Mouse (Mus musculus): ENCODE data around the gene Gpr61.

The Gpr61 gene

DNA sequence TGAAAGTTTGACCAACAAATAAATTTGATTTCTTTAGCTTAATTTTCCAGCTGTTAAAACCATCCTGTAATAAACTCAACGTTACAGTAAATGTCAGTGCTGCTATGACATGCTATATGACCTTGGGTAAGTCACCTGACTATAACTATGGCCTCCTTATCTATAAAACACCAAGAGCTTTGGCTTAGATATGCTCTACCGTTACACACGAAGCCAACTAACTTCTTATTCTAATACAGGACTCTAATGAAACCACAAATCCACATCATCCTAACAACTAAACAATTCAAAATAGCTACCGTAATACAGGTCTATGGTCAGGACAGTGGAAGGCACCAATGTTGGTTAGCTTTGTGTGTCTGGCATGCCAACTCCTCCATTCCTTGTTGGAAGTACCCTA lies 24.9 kb downstream of the Gpr61 start:
- no peak for DNase-seq (ENCODE audit: low spot score)

GRCm38 (mm10) chr3:108129367-108129766 lies 25.3 kb downstream of the Gpr61 start:
- DNase-seq (ENCODE audit: low spot score) = no peak

- DNase-seq (ENCODE audit: low spot score) = no peak
Measured at GRCm38 (mm10) chr3:108128520-108128919, 26.2 kb downstream of the Gpr61 start.

DNA sequence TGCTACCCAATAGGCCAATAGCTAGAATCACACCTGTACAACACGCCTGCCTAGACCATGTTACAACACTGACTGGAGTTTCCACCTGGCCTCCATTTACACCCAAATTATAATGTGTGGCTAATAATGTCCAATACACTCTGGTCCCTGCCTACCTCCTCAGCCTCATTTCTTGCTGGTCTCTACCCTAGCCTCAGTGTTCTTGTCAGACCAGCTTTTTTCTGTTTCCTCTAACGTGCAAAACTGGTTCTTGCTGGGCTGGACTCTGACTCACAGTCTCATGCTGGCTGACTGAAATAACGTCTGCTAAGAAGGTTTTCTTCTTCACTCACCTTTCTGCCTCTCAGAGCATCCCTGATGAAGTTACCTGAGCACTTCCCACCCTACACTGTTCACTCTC lies 28.4 kb downstream of the Gpr61 start:
- no peak for DNase-seq (ENCODE audit: low spot score)

DNA sequence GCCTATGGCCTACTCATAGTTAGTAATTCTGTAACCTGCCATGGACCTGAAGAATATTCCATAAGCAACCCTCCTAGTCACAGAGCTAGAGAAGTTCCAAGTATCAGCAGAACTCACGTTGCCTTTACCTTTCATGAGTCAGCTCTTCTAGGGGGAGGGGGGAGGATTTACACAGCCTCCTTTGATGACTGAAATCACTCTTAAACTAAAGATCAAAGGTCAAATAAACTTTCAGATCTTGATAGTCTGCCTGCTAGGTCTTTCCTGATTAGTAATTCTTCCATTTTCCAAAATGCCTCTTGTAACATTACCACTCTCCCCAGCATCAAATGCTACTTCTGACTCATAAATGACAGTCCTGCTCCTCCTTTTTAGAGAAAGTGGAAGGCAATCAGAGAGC lies 30.6 kb downstream of the Gpr61 start:
- DNase-seq (ENCODE audit: low spot score) = no peak

- DNase-seq (ENCODE audit: low spot score) = no peak
Measured at GRCm38 (mm10) chr3:108123242-108123641, 31.4 kb downstream of the Gpr61 start.

DNA sequence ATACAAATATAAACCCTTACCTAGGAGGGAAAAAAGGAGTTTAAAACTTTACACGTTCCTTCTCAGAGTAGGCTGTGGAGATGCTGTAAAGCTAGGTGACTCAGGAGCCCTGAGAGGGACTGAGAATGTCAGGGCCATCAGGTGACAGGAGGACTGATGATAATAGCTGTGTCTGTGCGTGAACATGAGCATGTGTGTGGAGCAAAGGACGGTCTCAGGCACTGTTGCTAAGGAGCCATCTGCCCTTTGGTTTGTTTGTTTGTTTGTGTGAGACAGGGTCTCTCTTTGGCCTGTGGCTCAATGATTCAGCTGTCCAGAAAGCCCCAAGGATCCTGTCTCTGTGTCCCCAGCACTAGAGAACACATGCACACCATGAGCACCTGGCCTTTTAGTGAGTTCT lies 33.6 kb downstream of the Gpr61 start:
- DNase-seq (ENCODE audit: low spot score) = no peak

DNA sequence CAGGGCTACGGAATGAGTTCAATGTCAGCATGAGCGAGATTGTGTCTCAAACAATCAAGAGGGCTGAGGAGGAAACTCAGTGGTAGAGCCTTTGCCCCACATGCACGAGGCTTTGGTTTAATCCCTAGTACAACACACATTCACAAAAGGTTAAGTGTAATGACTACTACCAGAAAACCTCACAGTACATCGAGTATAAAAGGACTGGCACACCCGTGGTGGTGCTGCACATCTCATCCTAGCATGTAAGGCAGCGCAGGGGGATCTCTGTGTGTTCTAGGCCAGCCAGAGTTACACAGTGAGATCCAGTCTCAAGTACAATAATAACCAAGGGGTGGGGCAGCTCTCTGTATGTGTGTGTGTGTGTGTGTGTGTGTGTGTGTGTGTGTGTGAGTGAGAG lies 37.2 kb downstream of the Gpr61 start:
- DNase-seq (ENCODE audit: low spot score) = no peak

DNA sequence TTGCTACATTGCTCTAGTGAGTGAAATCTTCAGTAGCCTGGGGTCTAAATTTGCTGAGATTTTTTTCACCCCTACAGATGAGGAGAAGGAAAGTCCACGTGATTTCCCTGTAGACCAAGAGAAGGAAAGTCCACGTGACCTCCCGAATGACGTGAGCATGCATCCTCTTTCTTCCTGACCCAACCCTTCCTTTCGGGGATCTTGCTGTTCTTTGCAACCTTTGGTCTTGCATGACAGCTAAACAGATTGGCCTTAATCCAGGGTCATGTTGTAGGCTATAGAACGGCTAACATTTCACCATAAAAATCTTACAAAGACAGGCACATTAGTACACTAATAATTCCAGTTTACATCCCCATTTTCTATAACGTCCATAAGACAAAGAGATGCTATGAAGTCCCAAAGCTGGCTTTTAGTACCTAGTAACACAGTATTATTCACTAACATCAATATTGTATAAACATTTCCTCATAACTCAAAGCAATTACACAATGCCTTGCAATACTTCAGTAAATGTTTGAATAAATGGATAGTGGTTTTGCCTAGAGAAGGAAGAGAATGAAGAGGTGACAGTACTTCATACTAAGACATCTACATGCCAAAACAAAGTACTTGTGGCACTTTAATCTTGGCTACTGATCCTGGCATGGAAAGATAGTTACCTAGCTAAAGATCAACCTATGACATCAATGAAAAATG lies 40.9 kb downstream of the Gpr61 start:
- no peak for DNase-seq (ENCODE audit: low spot score)

DNA sequence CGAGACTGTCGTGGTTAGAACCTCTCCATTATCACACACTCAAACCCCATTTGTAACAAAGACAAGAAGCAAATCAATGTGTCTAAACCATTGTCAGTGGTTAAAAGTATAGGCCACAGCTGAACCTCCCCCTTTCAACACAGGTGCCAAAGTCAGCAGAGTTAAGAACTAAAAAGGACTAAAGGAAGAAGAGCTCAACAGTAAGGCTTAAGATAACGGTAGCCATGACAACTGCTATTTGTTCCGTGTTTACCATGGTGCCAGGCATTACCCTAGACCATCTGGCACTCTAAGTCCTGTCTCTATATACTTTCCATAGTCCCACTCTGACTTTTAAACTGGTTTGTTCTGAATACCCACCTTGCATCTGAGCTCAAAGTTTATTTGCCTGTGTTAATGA lies 42.0 kb downstream of the Gpr61 start:
- DNase-seq (ENCODE audit: low spot score) = no peak

DNA sequence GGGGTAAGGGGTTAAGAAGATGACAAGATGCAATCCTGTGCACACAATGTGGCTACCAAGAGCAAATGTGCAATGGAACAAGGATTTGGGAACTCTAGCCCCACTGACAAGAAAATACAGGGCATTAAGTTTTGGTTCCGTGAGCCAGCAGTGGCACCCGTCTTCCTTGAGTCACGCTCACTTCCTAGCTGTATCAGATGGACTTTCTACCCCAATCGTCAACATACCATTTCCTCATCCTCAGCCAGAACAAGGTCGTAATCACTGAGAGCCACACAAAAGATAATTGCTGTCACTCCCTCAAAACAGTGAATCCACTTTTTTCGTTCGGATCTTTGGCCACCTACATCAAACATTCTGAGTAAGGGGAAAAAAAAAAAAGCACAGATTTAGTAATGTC lies 42.4 kb downstream of the Gpr61 start:
- DNase-seq (ENCODE audit: low spot score) = no peak

- no peak for DNase-seq (ENCODE audit: low spot score)
Measured at GRCm38 (mm10) chr3:108111320-108111719, 43.4 kb downstream of the Gpr61 start.

DNA sequence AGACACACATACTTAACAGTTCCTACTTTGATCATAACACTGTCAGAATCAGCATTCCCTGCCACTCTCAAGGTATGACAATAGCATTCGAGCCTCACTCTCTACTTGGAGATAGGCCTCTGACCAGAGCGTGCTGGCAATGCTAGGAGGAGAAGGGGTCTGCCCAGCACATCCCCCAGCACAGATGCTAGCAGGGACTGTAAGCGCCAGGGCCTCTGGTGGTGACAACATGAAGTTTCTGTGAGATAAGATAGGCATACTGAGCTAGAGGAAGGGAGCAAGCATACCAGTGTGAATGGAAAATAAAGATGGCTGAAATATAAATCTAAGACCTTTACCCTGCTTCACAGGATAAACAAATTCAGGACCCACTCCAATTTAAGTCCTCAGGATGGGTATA lies 49.4 kb downstream of the Gpr61 start:
- no peak for DNase-seq (ENCODE audit: low spot score)

GRCm38 (mm10) chr3:108102075-108102474 lies 52.6 kb downstream of the Gpr61 start:
- no peak for DNase-seq (ENCODE audit: low spot score)

GRCm38 (mm10) chr3:108101594-108101993 lies 53.1 kb downstream of the Gpr61 start:
- no peak for DNase-seq (ENCODE audit: low spot score)

Data from embryo, embryonic 10.5 days (tissue).